Mouse (Mus musculus) CH12.LX (cell line): ENCODE results near the gene Rbbp6.

Source experiments
- CHD2 ChIP-seq: IDR thresholded peaks from 2 replicates; pipeline ENCODE4 v1.6.1; 2011; ENCODE audit warnings: low read length, improper control_type of control experiment
- CTCF ChIP-seq, 2 experiments: IDR thresholded peaks in 1 of 2; conservative IDR thresholded peaks in 1 of 2; 2 replicates each; pipeline ENCODE4 v1.5.1; 2011 to 2012; ENCODE audit warnings: low read depth in 2 of 2, low read length in 2 of 2, improper control_type of control experiment in 1 of 2, inconsistent platforms in 1 of 2, mild to moderate bottlenecking in 1 of 2, moderate library complexity in 1 of 2
- MAX ChIP-seq: IDR thresholded peaks from 2 replicates; pipeline ENCODE4 v1.6.1; 2011; ENCODE audit warnings: low read length, improper control_type of control experiment
- MYC ChIP-seq: IDR thresholded peaks from 2 replicates; pipeline ENCODE4 v1.6.1; 2011; ENCODE audit warnings: low read depth, mild to moderate bottlenecking, improper control_type of control experiment, low read length
- POLR2A ChIP-seq: IDR thresholded peaks from 2 replicates; pipeline ENCODE4 v1.6.1; 2011; ENCODE audit warnings: low read depth, mild to moderate bottlenecking, improper control_type of control experiment, low read length
- POLR2AphosphoS2 ChIP-seq: IDR thresholded peaks from 2 replicates; pipeline ENCODE4 v1.6.1; 2011; ENCODE audit warnings: low read depth, low read length, improper control_type of control experiment
- USF2 ChIP-seq: conservative IDR thresholded peaks from 2 replicates; pipeline ENCODE4 v1.6.1; 2011; ENCODE audit warnings: low read depth, low read length, improper control_type of control experiment
- ZKSCAN1 ChIP-seq: IDR thresholded peaks from 2 replicates; pipeline ENCODE4 v1.6.1; 2012; ENCODE audit warnings: low read depth, inconsistent platforms, low read length, improper control_type of control experiment, borderline replicate concordance
- ZMIZ1 ChIP-seq: IDR thresholded peaks from 2 replicates; pipeline ENCODE4 v1.6.1; 2012; ENCODE audit warnings: low read depth, mild to moderate bottlenecking, inconsistent platforms, low read length, improper control_type of control experiment

DNA sequence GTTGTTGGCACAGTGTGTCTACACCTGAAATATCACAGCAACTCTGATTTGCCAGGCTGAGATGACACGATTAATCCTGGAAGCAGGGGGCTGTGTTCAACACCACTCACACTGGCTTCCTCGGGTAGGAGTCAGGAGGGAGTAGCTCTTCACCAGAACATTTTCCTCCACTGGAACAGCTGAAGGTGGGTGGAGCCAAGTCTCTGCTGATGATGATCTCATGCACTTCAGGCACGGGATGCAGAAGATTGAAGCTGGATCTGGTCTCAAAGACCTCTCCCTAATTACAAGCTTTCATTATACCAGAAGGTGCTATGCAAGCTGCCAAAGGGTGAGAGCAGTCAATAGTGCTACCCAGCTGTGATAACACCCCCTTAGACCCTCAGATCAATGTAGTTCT, 35.0 kb upstream of the Rbbp6 start:
- TF ChIP-seq CHD2 (no peak), CTCF (conservative IDR thresholded peaks at IDR 0.05 in 1 of 2, IDR thresholded peaks at IDR 0.05 in 1 of 2; ENCODE audit: low read depth in 2 of 2, low read length in 2 of 2) (no peak), MYC (no peak), POLR2A (no peak), MAX (no peak), ZMIZ1 (no peak), USF2 (no peak), POLR2AphosphoS2 (no peak), ZKSCAN1 (no peak)
